In genomic region chrX:50632536-50632935, GRCm38 (mm10) we compare ENCODE assay signal across 24 mouse cellular contexts.
A peak's percentile ranks its signal among the peaks of the same experiment; 100 is the strongest.
DNase-seq lines count a peak whose midpoint lies in the region; ATAC-seq and TF ChIP-seq lines count a peak whose summit lies in the region.
"Had no signal": no experiment of that assay in that cellular context is flagged by ENCODE, and none has a peak within 500 bp of the region (broad histone marks: within the 10 kb centered on the region; RNA-seq: fewer than 3 reads in every experiment).

No protein-coding gene starts in this region.

- in situ Hi-C loops in ES-E14 (cut with MboI; ENCODE audit: low sequenced_read_pairs in 2 of 2, unreplicated experiment in 2 of 2), result no loop called here

- peaks cover 6% of the 10 kb centered on the region for H3K36me3 ChIP-seq in heart, embryonic 12.5 days
- no peaks in the 10 kb centered on the region for H3K36me3 ChIP-seq in lung, embryonic 14.5 days (ENCODE audit: insufficient read depth)
- peaks cover 10% of the 10 kb centered on the region for H3K36me3 ChIP-seq in ES-E14 (ENCODE audit: control insufficient read depth, insufficient read depth, low read length, poor library complexity, severe bottlenecking)
- H3K36me3 ChIP-seq in hindbrain, embryonic 13.5 days, result peaks cover 3% of the 10 kb centered on the region; the same call in 1 of the 2 replicates
- H3K36me3 ChIP-seq: embryonic facial prominence, embryonic 12.5 days; heart, embryonic 15.5 days; midbrain, embryonic 13.5 days had no signal

- H3K27me3 ChIP-seq in heart, embryonic 12.5 days (replicated peaks), result no peaks in the 10 kb centered on the region
- no peaks in the 10 kb centered on the region for H3K27me3 ChIP-seq in lung, embryonic 14.5 days (ENCODE audit: insufficient read depth, low read length)
- H3K27me3 ChIP-seq in hindbrain, embryonic 13.5 days, result no peaks in the 10 kb centered on the region
- H3K27me3 ChIP-seq: embryonic facial prominence, embryonic 12.5 days; heart, embryonic 15.5 days; limb, embryonic 12.5 days; midbrain, embryonic 13.5 days had no signal

- H3K9me3 ChIP-seq in heart, embryonic 12.5 days (replicated peaks), result no peaks in the 10 kb centered on the region
- H3K9me3 ChIP-seq in lung, embryonic 14.5 days (ENCODE audit: low read depth, low read length), result no peaks in the 10 kb centered on the region
- H3K9me3 ChIP-seq in ES-E14 (ENCODE audit: control insufficient read depth, insufficient read depth, low read depth, low read length), result no peaks in the 10 kb centered on the region
- no peaks in the 10 kb centered on the region for H3K9me3 ChIP-seq in hindbrain, embryonic 13.5 days
- H3K9me3 ChIP-seq: embryonic facial prominence, embryonic 12.5 days; heart, embryonic 15.5 days; limb, embryonic 12.5 days; midbrain, embryonic 13.5 days had no signal

- no peak overlapping the region for H3K4me3 ChIP-seq in heart, embryonic 12.5 days
- no peak overlapping the region for H3K4me3 ChIP-seq in lung, embryonic 14.5 days (ENCODE audit: low read depth, low read length)
- H3K4me3 ChIP-seq in ES-E14 (ENCODE audit: insufficient read depth in 1 of 2, low read depth in 1 of 2, low read length in 2 of 2, poor library complexity in 1 of 2, severe bottlenecking in 1 of 2), result peak overlapping the region; percentile 58 to 84
- no peak overlapping the region for H3K4me3 ChIP-seq in hindbrain, embryonic 13.5 days
- H3K4me3 ChIP-seq: embryonic facial prominence, embryonic 12.5 days; heart, embryonic 15.5 days; limb, embryonic 12.5 days; midbrain, embryonic 13.5 days had no signal

- no peak for TF ChIP-seq CTCF in lung, embryonic 14.5 days (IDR thresholded peaks at IDR 0.05; ENCODE audit: low read depth)

- no peak overlapping the region for H3K9ac ChIP-seq in heart, embryonic 12.5 days
- no peak overlapping the region for H3K9ac ChIP-seq in lung, embryonic 14.5 days
- peak overlapping the region; percentile 67; the same call in 1 of the 2 replicates for H3K9ac ChIP-seq in ES-E14 (ENCODE audit: insufficient read depth, low read depth, low read length, poor library complexity, severe bottlenecking)
- no peak overlapping the region for H3K9ac ChIP-seq in hindbrain, embryonic 13.5 days
- H3K9ac ChIP-seq: embryonic facial prominence, embryonic 12.5 days; forebrain, postnatal 0 days; heart, embryonic 15.5 days; limb, embryonic 12.5 days; liver, postnatal 0 days; midbrain, embryonic 13.5 days had no signal

- peaks cover 6% of the 10 kb centered on the region; the same call in 1 of the 2 replicates for H3K4me1 ChIP-seq in heart, embryonic 12.5 days (replicated peaks)
- H3K4me1 ChIP-seq in lung, embryonic 14.5 days (ENCODE audit: insufficient read depth), result no peaks in the 10 kb centered on the region
- peaks cover 0 to 4% of the 10 kb centered on the region in 2 experiments; a peak in 1 of 4 replicates for H3K4me1 ChIP-seq in ES-E14 (ENCODE audit: control insufficient read depth in 2 of 2, insufficient read depth in 2 of 2, low read length in 2 of 2, poor library complexity in 1 of 2)
- H3K4me1 ChIP-seq in hindbrain, embryonic 13.5 days (replicated peaks), result 0 out of 2 replicates have a peak, but pooled peaks cover 3% of the 10 kb centered on the region
- H3K4me1 ChIP-seq: embryonic facial prominence, embryonic 12.5 days; heart, embryonic 15.5 days; midbrain, embryonic 13.5 days had no signal

- H3K27ac ChIP-seq in heart, embryonic 12.5 days (ENCODE audit: poor library complexity, severe bottlenecking), result no peak overlapping the region
- no peak overlapping the region for H3K27ac ChIP-seq in lung, embryonic 14.5 days (ENCODE audit: low read depth)
- no peak overlapping the region; the same call in 1 of the 2 replicates for H3K27ac ChIP-seq in ES-E14 (ENCODE audit: insufficient read depth, low read depth, low read length, poor library complexity, severe bottlenecking)
- no peak overlapping the region for H3K27ac ChIP-seq in hindbrain, embryonic 13.5 days
- H3K27ac ChIP-seq: embryonic facial prominence, embryonic 12.5 days; heart, embryonic 15.5 days; hindbrain, postnatal 0 days; limb, embryonic 12.5 days; midbrain, embryonic 13.5 days had no signal

- no peak for ATAC-seq in heart, embryonic 12.5 days (ENCODE audit: insufficient number of reproducible peaks, low FRiP score)
- ATAC-seq in lung, embryonic 14.5 days (ENCODE audit: insufficient read depth), result no peak
- ATAC-seq in megakaryocyte, adult 5-6 weeks (ENCODE audit: poor library complexity, severe bottlenecking), result no peak
- no peak for ATAC-seq in hindbrain, embryonic 13.5 days (ENCODE audit: low FRiP score)
- ATAC-seq: forebrain, postnatal 0 days; hindbrain, postnatal 0 days; liver, postnatal 0 days; midbrain, embryonic 13.5 days had no signal

- DNase-seq in heart, postnatal 36 days, result no peak
- DNase-seq in lung, embryonic 14.5 days, result no peak
- DNase-seq in lung, postnatal 4 days, result no peak
- DNase-seq in ES-E14 (ENCODE audit: low read depth, low spot score), result no peak
- DNase-seq: adrenal gland, adult 2 months; B cell, adult 2 months; cerebellum, adult 11-12 months; cerebellum, postnatal 14 days; forebrain, postnatal 0 days; gastrocnemius, postnatal 14 days; heart, adult 18-20 months; kidney, adult 11 months; kidney, postnatal 14 days; liver, postnatal 0 days; lung, postnatal 10 days had no signal

- 35% methylated on average over 6 of the region's 6 CpGs for WGBS in heart, embryonic 12.5 days
- 30% methylated on average over 6 of the region's 6 CpGs for WGBS in lung, embryonic 14.5 days
- 31% methylated on average over 6 of the region's 6 CpGs for WGBS in hindbrain, embryonic 13.5 days

- 0 out of 2 replicates have a peak overlapping the region, but pooled peaks have one; percentile 10 for H3K4me2 ChIP-seq in heart, embryonic 12.5 days
- 0 out of 2 replicates have a peak overlapping the region, but pooled peaks have one; percentile 7 for H3K4me2 ChIP-seq in lung, embryonic 14.5 days
- no peak overlapping the region; the same call in 1 of the 2 replicates for H3K4me2 ChIP-seq in hindbrain, embryonic 13.5 days
- H3K4me2 ChIP-seq: embryonic facial prominence, embryonic 12.5 days; heart, embryonic 15.5 days; limb, embryonic 12.5 days; liver, embryonic 11.5 days; midbrain, embryonic 13.5 days had no signal

- intact Hi-C loops in heart, postnatal 36 days (cut with DNase I), result loop anchor here (5.0 kb wide), 1 partner anchor 385 kb away; the partner anchor contains the start of gene Rap2c

TF ChIP-seq in ES-E14, 5 proteins besides CTCF, POLR2A, EP300 and RAD21:
- TF ChIP-seq CHD2 (IDR thresholded peaks at IDR 0.05; ENCODE audit: low read depth, low read length), result no peak
- 0 out of 2 replicates have a peak, but pooled peaks have one; percentile 8 for TF ChIP-seq ZC3H11A (IDR thresholded peaks at IDR 0.05; ENCODE audit: borderline replicate concordance, low read depth, low read length)
- no peak for TF ChIP-seq ZNF384 (IDR thresholded peaks at IDR 0.05; ENCODE audit: low read depth, low read length)
- TF ChIP-seq MAFK (IDR thresholded peaks at IDR 0.05; ENCODE audit: insufficient read depth, low read depth, low read length), result no peak
- no peak for TF ChIP-seq HCFC1 (IDR thresholded peaks at IDR 0.05; ENCODE audit: borderline replicate concordance, insufficient read depth, low read length)

Comparison
In these comparisons a context has a peak if more than half of its experiments do, and no peak if none do; other contexts are left out.
1. H3K4me3 ChIP-seq: peak in ES-E14 (2 of 2); none in heart, embryonic 12.5 days (single experiment), lung, embryonic 14.5 days (single experiment) and hindbrain, embryonic 13.5 days (single experiment).